Comparison of ENCODE assay signal across 23 mouse cellular contexts in genomic region chr2:6532341-6532740, GRCm38 (mm10).
"Had no signal": no experiment of that assay in that cellular context is flagged by ENCODE, and none has a peak within 500 bp of the region (broad histone marks: within the 10 kb centered on the region; RNA-seq: fewer than 3 reads in every experiment).

No protein-coding gene starts in this region.

- H3K36me3 ChIP-seq: heart, embryonic 12.5 days; hindbrain, embryonic 10.5 days; hindbrain, embryonic 12.5 days; limb, embryonic 13.5 days; limb, embryonic 15.5 days; liver, embryonic 12.5 days had no signal

- H3K27me3 ChIP-seq: heart, embryonic 12.5 days; hindbrain, embryonic 12.5 days; limb, embryonic 13.5 days; limb, embryonic 15.5 days; liver, embryonic 12.5 days had no signal

- H3K9me3 ChIP-seq: heart, embryonic 12.5 days; hindbrain, embryonic 10.5 days; hindbrain, embryonic 12.5 days; limb, embryonic 13.5 days; limb, embryonic 15.5 days; liver, embryonic 12.5 days had no signal

- H3K4me3 ChIP-seq: gastrocnemius, adult 2 months; heart, adult 2 months; heart, embryonic 12.5 days; hindbrain, embryonic 10.5 days; hindbrain, embryonic 12.5 days; layer of hippocampus, adult 2 months; left cerebral cortex, adult 2 months; limb, embryonic 13.5 days; limb, embryonic 15.5 days; liver, embryonic 12.5 days had no signal

- H3K9ac ChIP-seq: heart, embryonic 12.5 days; hindbrain, embryonic 12.5 days; hindbrain, embryonic 14.5 days; limb, embryonic 13.5 days; limb, embryonic 15.5 days; liver, embryonic 12.5 days had no signal

- H3K4me2 ChIP-seq: heart, embryonic 12.5 days; hindbrain, embryonic 12.5 days; hindbrain, embryonic 14.5 days; limb, embryonic 13.5 days; limb, embryonic 15.5 days; liver, embryonic 12.5 days had no signal

- DNase-seq: gastrocnemius, adult 2 months; gastrocnemius, postnatal 10 days; gastrocnemius, postnatal 25 days; heart, adult 2 months; heart, postnatal 10 days; heart, postnatal 4 days; kidney, adult 18-20 months; kidney, adult 8-10 months; kidney, postnatal 10 days; kidney, postnatal 25 days; kidney, postnatal 4 days had no signal

- ATAC-seq: hindbrain, embryonic 16.5 days; inflammation-experienced regulatory T-cells, adult 6 months; intestine, postnatal 0 days; liver, embryonic 12.5 days had no signal

- H3K4me1 ChIP-seq: heart, embryonic 12.5 days; hindbrain, embryonic 12.5 days; limb, embryonic 13.5 days; limb, embryonic 15.5 days had no signal

- H3K27ac ChIP-seq: gastrocnemius, adult 2 months; heart, adult 2 months; hindbrain, embryonic 10.5 days; hindbrain, embryonic 12.5 days; hindbrain, embryonic 14.5 days; layer of hippocampus, adult 2 months; left cerebral cortex, adult 2 months; limb, embryonic 13.5 days; limb, embryonic 15.5 days; liver, embryonic 12.5 days had no signal
